Mouse (Mus musculus): ENCODE results near the gene Pex1. TPM values are rescaled to one million over a fixed set of nuclear protein-coding genes. Genes with fewer than 3 reads are reported as not detected.
"Not testable (repeated sequence)": the region's sequence is repeated elsewhere in the genome, so short reads cannot be mapped to it uniquely, and the experiment has no call there.

Gene Pex1
- total RNA-seq (2021): 10 to 100 TPM; 29.7 to 36.3 TPM

- peak; percentile 95 for DNase-seq
- intact Hi-C loops (cut with DNase I): no loop called here
These were observed at the start of gene Pex1 for GRCm38 (mm10) chr5:3595693-3596398. Gene Pex1, plus strand, starts transcription at chr5:3596066.

- intact Hi-C loops (cut with DNase I): no loop called here
- DNase-seq: no peak
These were observed 49.6 kb upstream of the Pex1 start for GRCm38 (mm10) chr5:3546226-3546625.

- intact Hi-C loops (cut with DNase I): no loop called here
- no peak for DNase-seq
These were observed 44.4 kb upstream of the Pex1 start for GRCm38 (mm10) chr5:3551481-3551880.

GRCm38 (mm10) chr5:3554198-3554597, 41.7 kb upstream of the Pex1 start:
- no peak for DNase-seq
- intact Hi-C loops (cut with DNase I): no loop called here

- no peak for DNase-seq
- intact Hi-C loops (cut with DNase I): no loop called here
These were observed 24.6 kb upstream of the Pex1 start, which contains the start of gene 1700109H08Rik for GRCm38 (mm10) chr5:3571266-3571665. Gene 1700109H08Rik, plus strand, starts transcription at chr5:3571566.

- intact Hi-C loops (cut with DNase I): no loop called here
- DNase-seq: no peak
These were observed 21.0 kb upstream of the Pex1 start for GRCm38 (mm10) chr5:3574825-3575224.

GRCm38 (mm10) chr5:3577939-3578338, 17.9 kb upstream of the Pex1 start:
- intact Hi-C loops (cut with DNase I): no loop called here

GRCm38 (mm10) chr5:3579066-3579465, 16.8 kb upstream of the Pex1 start:
- intact Hi-C loops (cut with DNase I): no loop called here
- DNase-seq: no peak

More at GRCm38 (mm10) chr5:3577939-3578338, 17.9 kb upstream of the Pex1 start:
- DNase-seq: no peak

GRCm38 (mm10) chr5:3596399-3596766, 517 bp downstream of the Pex1 start, which contains the start of gene Rbm48:
Gene Rbm48, minus strand, starts transcription at chr5:3596585.
- DNase-seq: peak; percentile 84
- intact Hi-C loops (cut with DNase I): no loop called here

- DNase-seq: no peak
- intact Hi-C loops (cut with DNase I): no loop called here
These were observed 1.3 kb downstream of the Pex1 start for GRCm38 (mm10) chr5:3597171-3597570.

GRCm38 (mm10) chr5:3598766-3599165, 2.9 kb downstream of the Pex1 start:
- intact Hi-C loops (cut with DNase I): no loop called here
- DNase-seq: no peak

- intact Hi-C loops (cut with DNase I): no loop called here
- no peak for DNase-seq
These were observed 4.4 kb downstream of the Pex1 start for GRCm38 (mm10) chr5:3600298-3600697.

- DNase-seq: no peak
- intact Hi-C loops (cut with DNase I): no loop called here
These were observed 4.9 kb downstream of the Pex1 start for GRCm38 (mm10) chr5:3600790-3601189.

- intact Hi-C loops (cut with DNase I): no loop called here
- DNase-seq: no peak
These were observed 11.2 kb downstream of the Pex1 start for GRCm38 (mm10) chr5:3607114-3607513.

GRCm38 (mm10) chr5:3609241-3609640, 13.4 kb downstream of the Pex1 start:
- intact Hi-C loops (cut with DNase I): no loop called here
- DNase-seq: no peak

GRCm38 (mm10) chr5:3611835-3612234, 16.0 kb downstream of the Pex1 start:
- intact Hi-C loops (cut with DNase I); DNase-seq: not testable (repeated sequence)

- DNase-seq: peak; percentile 34
- intact Hi-C loops (cut with DNase I): no loop called here
These were observed 24.6 kb downstream of the Pex1 start for GRCm38 (mm10) chr5:3620486-3620885.

GRCm38 (mm10) chr5:3630055-3630454, 34.2 kb downstream of the Pex1 start:
- intact Hi-C loops (cut with DNase I): no loop called here
- no peak for DNase-seq

GRCm38 (mm10) chr5:3631512-3632271, 35.8 kb downstream of the Pex1 start:
- intact Hi-C loops (cut with DNase I): no loop called here
- no peak for DNase-seq

GRCm38 (mm10) chr5:3632285-3632684, 36.4 kb downstream of the Pex1 start:
- DNase-seq: no peak
- intact Hi-C loops (cut with DNase I): no loop called here

GRCm38 (mm10) chr5:3633315-3633714, 37.4 kb downstream of the Pex1 start:
- intact Hi-C loops (cut with DNase I): no loop called here
- DNase-seq: no peak

GRCm38 (mm10) chr5:3633951-3634350, 38.1 kb downstream of the Pex1 start:
- DNase-seq: no peak
- intact Hi-C loops (cut with DNase I): no loop called here
